Mouse (Mus musculus) heart, embryonic 11.5 days (tissue): ENCODE data around the gene Adam23. TPM values are rescaled to one million over a fixed set of nuclear protein-coding genes. Genes with fewer than 3 reads are reported as not detected.

ENCODE experiments used
- ATAC-seq: fragments of 200-750 bp; cut with Nextera tagmentation; replicated peaks from 2 replicates; pipeline ENCODE4 v1.8.0; 2017; ENCODE audit warnings: moderate library complexity; ENCODE audit not compliant: insufficient number of reproducible peaks, low FRiP score, low TSS enrichment
- H3K27ac ChIP-seq: fragments of 300-500 bp; sonication (generic); 2 replicates; pipeline ENCODE4 v1.5.1; 2014; ENCODE audit warnings: mild to moderate bottlenecking, low read depth, low read length
- H3K27me3 ChIP-seq: fragments of 300-500 bp; sonication (generic); 2 replicates; pipeline ENCODE4 v1.6.1; 2014; ENCODE audit warnings: mild to moderate bottlenecking, low read length, mixed read lengths; ENCODE audit not compliant: control insufficient read depth, insufficient read depth
- H3K36me3 ChIP-seq: fragments of 300-500 bp; sonication (generic); 2 replicates; pipeline ENCODE4 v1.6.1; 2014; ENCODE audit warnings: mild to moderate bottlenecking, low read length, moderate library complexity, mixed read lengths; ENCODE audit not compliant: control insufficient read depth, insufficient read depth
- H3K4me1 ChIP-seq: fragments of 300-500 bp; sonication (generic); 2 replicates; pipeline ENCODE4 v1.6.1; 2014; ENCODE audit warnings: low read length; ENCODE audit not compliant: control insufficient read depth, insufficient read depth
- H3K4me2 ChIP-seq: fragments of 300-500 bp; sonication (generic); 2 replicates; pipeline ENCODE4 v1.6.1; 2014; ENCODE audit warnings: mild to moderate bottlenecking, moderate library complexity
- H3K4me3 ChIP-seq: fragments of 300-500 bp; sonication (generic); 2 replicates; pipeline ENCODE4 v1.5.1; 2014; ENCODE audit warnings: low read depth, low read length
- H3K9ac ChIP-seq: fragments of 300-500 bp; sonication (generic); 2 replicates; pipeline ENCODE4 v1.6.1; 2014; ENCODE audit warnings: mild to moderate bottlenecking, low read depth, low read length, moderate library complexity
- H3K9me3 ChIP-seq: fragments of 300-500 bp; sonication (generic); replicated peaks from 2 replicates; pipeline ENCODE4 v1.6.1; 2016; ENCODE audit warnings: low read length; ENCODE audit not compliant: control insufficient read depth
- WGBS: fragments of 180-500 bp; shearing (Covaris S2); extraction: QIAGEN DNeasy Blood & Tissue Kit; methylation state at CpG from one replicate; pipeline ENCODE4 v1.1.7; 2014; ENCODE audit not compliant: insufficient replicate concordance; 5-methylcytosine and 5-hydroxymethylcytosine counted together
- polyA plus RNA-seq: library from polyadenylated mRNA; unstranded; fragments of >200 nt; fragmentation: Nextera tagmentation; extraction: Ambion mirVana; gene quantifications from 2 replicates; pipeline ENCODE4 v1.2.1, GENCODE M21; 2014

Adam23 gene
- polyA plus RNA-seq, 1 experiment from 2014 or later = 2.2 TPM

- Histone ChIP-seq H3K27me3 (no peaks in the 10 kb centered on the region), H3K4me1 (no peaks in the 10 kb centered on the region), H3K36me3 (no peaks in the 10 kb centered on the region), H3K9ac (no peak overlapping the region), H3K27ac (no peak overlapping the region), H3K4me2 (no peak overlapping the region), H3K4me3 (no peak overlapping the region), H3K9me3 (no peaks in the 10 kb centered on the region)
- 76% methylated on average over 6 of the region's 6 CpGs for WGBS
- no peak for ATAC-seq
Measured at GRCm38 (mm10) chr1:63573432-63573831, 127.7 kb downstream of the Adam23 start.

- no peak overlapping the region for H3K4me2 ChIP-seq
- H3K4me1 ChIP-seq = no peaks in the 10 kb centered on the region
- no peaks in the 10 kb centered on the region for H3K27me3 ChIP-seq
- no peaks in the 10 kb centered on the region for H3K36me3 ChIP-seq
- no peak overlapping the region for H3K4me3 ChIP-seq
- ATAC-seq = no peak
- no peaks in the 10 kb centered on the region for H3K9me3 ChIP-seq
- no peak overlapping the region for H3K9ac ChIP-seq
- WGBS = 65% methylated on average over 12 of the region's 12 CpGs
- no peak overlapping the region for H3K27ac ChIP-seq
Measured at GRCm38 (mm10) chr1:63573864-63574611, 128.3 kb downstream of the Adam23 start.

- Histone ChIP-seq H3K27me3 (no peaks in the 10 kb centered on the region), H3K27ac (no peak overlapping the region), H3K4me3 (no peak overlapping the region), H3K4me1 (no peaks in the 10 kb centered on the region), H3K36me3 (no peaks in the 10 kb centered on the region), H3K4me2 (no peak overlapping the region), H3K9me3 (no peaks in the 10 kb centered on the region), H3K9ac (no peak overlapping the region)
- 58% methylated on average over 5 of the region's 5 CpGs for WGBS
- ATAC-seq = no peak
Measured at GRCm38 (mm10) chr1:63576803-63577202, 131.1 kb downstream of the Adam23 start.

GRCm38 (mm10) chr1:63579153-63579552 lies 133.5 kb downstream of the Adam23 start:
- Histone ChIP-seq H3K27ac (no peak overlapping the region), H3K4me3 (no peak overlapping the region), H3K9me3 (no peaks in the 10 kb centered on the region), H3K4me2 (no peak overlapping the region), H3K4me1 (no peaks in the 10 kb centered on the region), H3K9ac (no peak overlapping the region), H3K27me3 (no peaks in the 10 kb centered on the region), H3K36me3 (no peaks in the 10 kb centered on the region)
- WGBS = 71% methylated on average over 8 of the region's 8 CpGs
- ATAC-seq = no peak

GRCm38 (mm10) chr1:63586869-63587268 lies 141.2 kb downstream of the Adam23 start:
- no peak overlapping the region for H3K9ac ChIP-seq
- H3K4me2 ChIP-seq = no peak overlapping the region
- no peak overlapping the region for H3K4me3 ChIP-seq
- H3K27me3 ChIP-seq = no peaks in the 10 kb centered on the region
- H3K36me3 ChIP-seq = no peaks in the 10 kb centered on the region
- H3K9me3 ChIP-seq = no peaks in the 10 kb centered on the region
- WGBS = 74% methylated on average over 7 of the region's 7 CpGs
- H3K27ac ChIP-seq = no peak overlapping the region
- no peaks in the 10 kb centered on the region for H3K4me1 ChIP-seq
- no peak for ATAC-seq

DNA sequence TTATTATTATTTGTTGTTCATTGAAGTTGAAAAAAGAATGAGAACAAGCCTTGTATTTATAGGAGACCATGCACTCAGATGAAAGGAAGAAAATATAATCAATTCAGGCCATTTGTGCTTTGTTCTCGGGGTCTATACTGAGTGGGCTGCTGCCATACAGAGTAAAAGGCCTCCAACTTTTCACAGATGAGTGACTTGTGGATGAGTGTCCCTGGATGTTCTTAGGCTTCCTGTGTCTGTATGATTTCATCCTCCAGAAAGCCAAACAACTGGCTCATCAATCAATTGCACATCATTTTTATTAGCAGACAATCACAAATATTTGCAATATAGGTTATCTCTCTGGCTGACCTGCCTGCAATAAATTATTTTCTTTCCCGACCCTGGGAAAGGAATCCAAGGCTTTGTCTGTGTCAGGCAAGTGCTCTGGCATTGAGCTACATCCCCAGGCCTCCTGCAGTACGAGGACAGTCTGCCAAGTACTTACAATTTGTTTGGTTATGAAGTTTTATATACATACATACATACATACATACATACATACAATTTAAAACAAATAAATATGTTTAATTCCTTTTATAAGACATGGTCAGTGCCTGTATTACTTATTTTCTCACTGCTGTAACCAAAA lies 158.3 kb downstream of the Adam23 start:
- Histone ChIP-seq H3K4me1 (no peaks in the 10 kb centered on the region), H3K27ac (no peak overlapping the region), H3K4me2 (no peak overlapping the region), H3K36me3 (no peaks in the 10 kb centered on the region), H3K9me3 (no peaks in the 10 kb centered on the region), H3K4me3 (no peak overlapping the region), H3K27me3 (no peaks in the 10 kb centered on the region), H3K9ac (no peak overlapping the region)
- 49% methylated on average over 3 of the region's 3 CpGs for WGBS
- no peak for ATAC-seq

DNA sequence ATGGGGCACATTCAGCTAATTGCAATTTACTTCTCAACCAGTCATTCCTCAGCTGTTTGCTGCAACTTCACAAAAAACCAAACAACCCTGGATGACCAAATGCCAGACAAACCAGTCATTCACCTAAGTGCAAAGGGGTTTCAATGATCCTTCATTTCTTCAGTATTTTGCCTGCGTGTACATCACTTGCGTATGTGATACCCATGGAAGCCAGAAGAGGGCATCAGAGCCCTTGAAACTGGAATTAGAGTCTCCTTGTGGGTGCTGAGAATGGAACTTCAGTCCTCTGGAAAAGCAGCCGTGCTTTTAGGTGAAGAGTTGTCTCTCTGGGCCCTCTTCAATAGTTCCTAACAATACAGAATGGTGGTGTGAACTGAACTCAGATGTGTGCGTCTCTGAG lies 163.9 kb downstream of the Adam23 start:
- H3K27ac ChIP-seq = no peak overlapping the region
- H3K27me3 ChIP-seq = peaks cover 4% of the 10 kb centered on the region; the same call in 1 of the 2 replicates
- H3K4me2 ChIP-seq = no peak overlapping the region
- no peak overlapping the region for H3K9ac ChIP-seq
- no peak overlapping the region for H3K4me3 ChIP-seq
- ATAC-seq = no peak
- H3K9me3 ChIP-seq = no peaks in the 10 kb centered on the region
- H3K4me1 ChIP-seq = no peaks in the 10 kb centered on the region
- 91% methylated on average over 4 of the region's 4 CpGs for WGBS
- H3K36me3 ChIP-seq = no peaks in the 10 kb centered on the region

DNA sequence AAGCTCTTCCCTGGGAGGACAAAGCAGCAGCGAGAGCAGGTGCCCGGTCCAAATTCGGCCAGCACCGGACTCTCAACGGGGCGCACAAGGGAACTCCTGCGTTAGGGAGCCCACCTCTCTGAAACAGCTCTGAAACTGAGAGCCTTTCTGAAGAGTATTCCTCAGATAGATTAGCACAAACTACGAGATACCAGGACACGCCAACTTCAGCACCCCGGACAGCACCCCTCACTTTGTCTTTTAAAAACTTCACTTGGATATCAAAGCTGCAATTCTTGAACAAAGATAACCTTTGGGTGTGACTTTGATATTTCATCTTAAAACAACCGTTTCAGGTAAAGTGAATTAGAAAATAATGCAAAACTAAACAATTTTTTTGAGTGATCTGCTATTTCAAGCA lies 168.9 kb downstream of the Adam23 start:
- Histone ChIP-seq H3K4me1 (no peaks in the 10 kb centered on the region), H3K9ac (no peak overlapping the region), H3K27ac (no peak overlapping the region), H3K9me3 (no peaks in the 10 kb centered on the region), H3K36me3 (no peaks in the 10 kb centered on the region), H3K4me3 (no peak overlapping the region), H3K27me3 (peaks cover 4% of the 10 kb centered on the region; the same call in 1 of the 2 replicates), H3K4me2 (no peak overlapping the region)
- WGBS = under 1% methylated on average over 11 of the region's 11 CpGs
- no peak for ATAC-seq

GRCm38 (mm10) chr1:63615668-63616067 lies 170.0 kb downstream of the Adam23 start, which contains the start of gene Gm39653:
Gene Gm39653, plus strand, starts transcription at chr1:63615968.
- H3K9me3 ChIP-seq = no peaks in the 10 kb centered on the region
- 76% methylated on average over 3 of the region's 3 CpGs for WGBS
- H3K36me3 ChIP-seq = no peaks in the 10 kb centered on the region

More at GRCm38 (mm10) chr1:63615668-63616067, 170.0 kb downstream of the Adam23 start, which contains the start of gene Gm39653:
- H3K27me3 ChIP-seq = peaks cover 4% of the 10 kb centered on the region; the same call in 1 of the 2 replicates
- H3K27ac ChIP-seq = no peak within 1 kb of the TSS
- no peak within 1 kb of the TSS for H3K4me2 ChIP-seq
- no peak within 1 kb of the TSS for H3K4me3 ChIP-seq
- no peaks in the 10 kb centered on the region for H3K4me1 ChIP-seq
- no peak within 1 kb of the TSS for H3K9ac ChIP-seq
- no peak for ATAC-seq
